Mouse (Mus musculus) ES-Bruce4 (cell line): Measurements from ENCODE around the gene Fam227a. TPM values are rescaled to one million over a fixed set of nuclear protein-coding genes. Genes with fewer than 3 reads are reported as not detected.
A peak's percentile ranks its signal among the peaks of the same experiment; 100 is the strongest.

Source experiments
- H3K27ac ChIP-seq: 2 replicates; pipeline ENCODE4 v1.5.1; 2012; ENCODE audit warnings: low read length, inconsistent platforms; ENCODE audit not compliant: insufficient read depth
- H3K27me3 ChIP-seq: 2 replicates; pipeline ENCODE4 v1.6.1; 2012; ENCODE audit warnings: mild to moderate bottlenecking, low read length, inconsistent platforms; ENCODE audit not compliant: control insufficient read depth, poor library complexity, insufficient read depth, severe bottlenecking
- H3K36me3 ChIP-seq: 2 replicates; pipeline ENCODE4 v1.6.1; 2012; ENCODE audit warnings: inconsistent platforms, mild to moderate bottlenecking, low read length, moderate library complexity; ENCODE audit not compliant: control insufficient read depth, poor library complexity, insufficient read depth, severe bottlenecking
- H3K4me1 ChIP-seq: one replicate; pipeline ENCODE4 v1.8.1; 2011; ENCODE audit warnings: low read length; ENCODE audit not compliant: control insufficient read depth, insufficient read depth
- H3K4me3 ChIP-seq: 2 replicates; pipeline ENCODE4 v1.5.1; 2011; ENCODE audit warnings: low read depth, mild to moderate bottlenecking, low read length
- H3K9ac ChIP-seq: 2 replicates; pipeline ENCODE4 v1.6.1; 2012; ENCODE audit warnings: low read depth, mild to moderate bottlenecking, inconsistent platforms; ENCODE audit not compliant: poor library complexity, severe bottlenecking
- H3K9me3 ChIP-seq: replicated peaks from 2 replicates; pipeline ENCODE4 v1.6.1; 2012; ENCODE audit warnings: mild to moderate bottlenecking, low read length, inconsistent platforms; ENCODE audit not compliant: control insufficient read depth, poor library complexity, insufficient read depth, severe bottlenecking
- CTCF ChIP-seq: IDR thresholded peaks from one replicate; pipeline ENCODE4 v1.8.1; 2011; ENCODE audit warnings: low read depth, low read length
- EP300 ChIP-seq: IDR thresholded peaks from 2 replicates; pipeline ENCODE4 v1.6.1; 2011; ENCODE audit warnings: low read depth, low read length; ENCODE audit not compliant: insufficient read depth
- POLR2A ChIP-seq: IDR thresholded peaks from one replicate; pipeline ENCODE4 v1.8.1; 2011; ENCODE audit warnings: low read length; ENCODE audit not compliant: insufficient read depth
- polyA plus RNA-seq: library from polyadenylated mRNA; stranded (reverse); fragments of >200 nt; gene quantifications from 2 replicates; pipeline ENCODE4 v1.2.4, GENCODE M21; 2011; ENCODE audit warnings: low read depth; ENCODE audit not compliant: missing spikeins, insufficient read depth, insufficient read length

The Fam227a gene
- polyA plus RNA-seq, 1 experiment: 3.2 TPM

- peak overlapping the region; percentile 91 for H3K4me3 ChIP-seq
- no peak overlapping the region for H3K27ac ChIP-seq
- H3K36me3 ChIP-seq: peaks cover 40% of the 10 kb centered on the region
- no peak for TF ChIP-seq CTCF
- no peak for TF ChIP-seq EP300
- no peak for TF ChIP-seq POLR2A
- no peaks in the 10 kb centered on the region for H3K9me3 ChIP-seq
- H3K4me1 ChIP-seq: no peaks in the 10 kb centered on the region
- H3K27me3 ChIP-seq: no peaks in the 10 kb centered on the region
- peak overlapping the region; percentile 92 for H3K9ac ChIP-seq
These were observed 12.2 kb upstream of the Fam227a start for GRCm38 (mm10) chr15:79670972-79671299.

- Histone ChIP-seq H3K9ac (peak within 1 kb of the TSS; percentile 92), H3K4me3 (peak within 1 kb of the TSS; percentile 91), H3K27me3 (no peaks in the 10 kb centered on the region), H3K4me1 (no peaks in the 10 kb centered on the region), H3K36me3 (peaks cover 37% of the 10 kb centered on the region), H3K9me3 (no peaks in the 10 kb centered on the region), H3K27ac (peak within 1 kb of the TSS; percentile 78)
- TF ChIP-seq CTCF (peak; percentile 45), POLR2A (no peak), EP300 (peak; percentile 56; the same call in 1 of the 2 replicates)
These were observed 11.7 kb upstream of the Fam227a start, which contains the start of gene Tomm22 for GRCm38 (mm10) chr15:79670249-79670971. Gene Tomm22 (plus strand): TSS chr15:79670861.

- Histone ChIP-seq H3K9me3 (no peaks in the 10 kb centered on the region), H3K4me1 (no peaks in the 10 kb centered on the region), H3K36me3 (peaks cover 27% of the 10 kb centered on the region), H3K4me3 (no peak overlapping the region), H3K27me3 (no peaks in the 10 kb centered on the region), H3K9ac (no peak overlapping the region), H3K27ac (no peak overlapping the region)
- TF ChIP-seq CTCF (peak; percentile 10), EP300 (no peak), POLR2A (no peak)
These were observed 10.4 kb upstream of the Fam227a start for GRCm38 (mm10) chr15:79669195-79669594.

DNA sequence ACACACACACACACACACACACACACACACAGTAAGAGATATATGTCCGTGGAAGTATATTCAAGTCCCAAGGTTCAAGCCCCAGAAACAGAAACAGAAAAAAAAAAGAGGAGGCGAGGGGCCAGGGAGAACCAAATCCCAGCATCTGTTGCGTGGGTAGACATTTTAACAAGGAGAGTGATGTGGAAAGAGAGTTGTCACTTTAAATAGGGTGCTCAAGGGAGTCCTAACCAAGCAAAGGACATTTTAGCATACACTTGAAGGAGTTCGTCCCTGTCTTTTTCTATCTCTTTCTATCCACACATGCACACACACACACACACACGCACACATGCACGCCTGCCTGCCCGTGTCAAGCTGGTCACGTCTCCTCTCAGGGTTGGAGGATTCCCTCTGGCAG is 5.9 kb upstream of the Fam227a start:
- Histone ChIP-seq H3K4me1 (no peaks in the 10 kb centered on the region), H3K9me3 (no peaks in the 10 kb centered on the region), H3K4me3 (no peak overlapping the region), H3K27ac (no peak overlapping the region), H3K27me3 (no peaks in the 10 kb centered on the region), H3K36me3 (peaks cover 2% of the 10 kb centered on the region; the same call in 1 of the 2 replicates), H3K9ac (no peak overlapping the region)
- no peak for TF ChIP-seq POLR2A
- no peak for TF ChIP-seq EP300
- TF ChIP-seq CTCF: no peak

DNA sequence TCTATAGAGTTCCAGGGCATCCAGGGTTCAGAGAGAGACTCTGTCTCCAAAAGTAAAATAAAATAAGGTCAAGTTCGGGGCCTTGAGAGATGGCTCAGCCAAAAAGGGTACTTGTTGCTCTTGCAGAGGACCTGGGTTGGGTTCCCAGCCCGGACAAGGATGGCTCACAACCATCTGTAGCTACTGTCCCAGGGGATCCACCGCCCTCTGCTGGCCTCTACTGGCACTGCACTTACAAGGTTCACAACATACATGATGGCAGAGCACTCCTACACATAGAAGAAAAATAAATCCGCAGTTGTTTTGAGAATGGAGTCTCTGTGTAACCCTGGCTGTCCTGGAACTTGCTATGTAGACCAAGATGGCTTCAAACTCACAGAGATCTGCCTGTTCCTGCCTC is 3.1 kb upstream of the Fam227a start:
- H3K36me3 ChIP-seq: no peaks in the 10 kb centered on the region

DNA sequence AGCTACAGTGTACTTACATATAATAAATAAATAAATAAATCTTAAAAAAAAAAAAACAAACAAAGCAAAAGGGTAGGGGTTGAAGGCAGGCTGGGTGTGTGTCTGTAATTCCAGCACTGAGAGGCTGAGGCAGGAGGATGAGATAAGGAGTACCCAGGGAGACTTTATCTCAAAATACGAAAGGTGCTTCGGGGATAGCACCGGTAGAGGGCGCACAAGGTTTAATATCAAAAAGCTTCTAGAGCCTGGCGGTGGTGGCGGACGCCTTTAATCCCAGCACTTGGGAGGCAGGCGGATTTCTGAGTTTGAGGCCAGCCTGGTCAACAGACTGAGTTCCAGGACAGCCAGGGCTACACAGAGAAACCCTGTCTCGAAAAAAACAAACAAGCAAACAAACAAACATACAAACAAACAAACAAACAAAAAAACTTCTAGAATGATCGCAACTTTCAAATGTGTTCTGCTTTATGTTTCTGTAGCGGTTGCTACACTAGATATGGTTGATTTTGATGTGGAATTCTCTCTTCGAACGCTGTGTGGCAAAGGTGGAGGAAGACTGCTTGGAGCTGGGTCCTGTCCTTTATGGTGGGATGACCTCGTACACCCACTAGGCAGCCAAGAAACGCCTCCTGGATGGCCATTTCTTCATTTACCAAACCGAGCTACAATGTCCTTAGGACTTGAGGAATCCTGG is 772 bp downstream of the Fam227a start:
- H3K27ac ChIP-seq: peak overlapping the region; percentile 5; the same call in 1 of the 2 replicates
- peak overlapping the region; percentile 46; the same call in 1 of the 2 replicates for H3K9ac ChIP-seq
- no peaks in the 10 kb centered on the region for H3K27me3 ChIP-seq
- H3K4me3 ChIP-seq: peak overlapping the region; percentile 85
- H3K9me3 ChIP-seq: no peaks in the 10 kb centered on the region
- TF ChIP-seq CTCF (peak; percentile 20), POLR2A (no peak)
- H3K4me1 ChIP-seq: no peaks in the 10 kb centered on the region
- no peaks in the 10 kb centered on the region for H3K36me3 ChIP-seq

More for the DNA sequence above, 3.1 kb upstream of the Fam227a start:
- Histone ChIP-seq H3K4me1 (no peaks in the 10 kb centered on the region), H3K4me3 (no peak overlapping the region), H3K9ac (no peak overlapping the region), H3K9me3 (no peaks in the 10 kb centered on the region), H3K27me3 (no peaks in the 10 kb centered on the region), H3K27ac (no peak overlapping the region)
- no peak for TF ChIP-seq EP300
- TF ChIP-seq CTCF: peak; percentile 77
